Mouse (Mus musculus) urinary bladder, postnatal 14 days (tissue): Measurements from ENCODE around the gene Gm10061.
"Not testable (repeated sequence)": the region's sequence is repeated elsewhere in the genome, so short reads cannot be mapped to it uniquely, and the experiment has no call there.

Source experiments
- DNase-seq: peaks from one replicate; pipeline ENCODE4 v3.0.0; 2021; ENCODE audit warnings: low spot score

Gm10061 gene

DNA sequence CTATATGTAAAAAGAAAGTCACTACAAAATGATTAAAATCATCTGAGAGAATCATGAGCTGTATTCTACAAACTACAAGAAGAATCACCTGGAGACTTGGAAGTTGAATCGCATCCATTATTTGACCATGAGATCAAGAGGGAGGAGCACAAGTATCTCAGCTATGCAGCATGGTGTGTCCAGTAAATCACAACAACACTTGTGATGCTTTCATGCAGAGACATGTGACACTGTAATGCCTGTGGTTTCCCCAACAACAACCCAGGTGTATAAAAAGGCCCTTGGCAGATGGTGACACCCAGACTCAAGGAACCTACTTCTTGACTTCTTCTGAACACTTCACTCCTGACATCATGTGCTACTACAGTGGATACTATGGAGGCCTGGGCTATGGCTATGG lies at the start of gene Gm10061:
TSS of gene Gm10061 (plus strand) at position 301 of the 400 bp plus-strand sequence.
- no peak for DNase-seq

- DNase-seq = no peak
These were observed 10.3 kb upstream of the Gm10061 start, which contains the start of gene Gm6358 for GRCm38 (mm10) chr16:89140551-89140950. Gm6358 (plus strand) TSS chr16:89140851.

DNA sequence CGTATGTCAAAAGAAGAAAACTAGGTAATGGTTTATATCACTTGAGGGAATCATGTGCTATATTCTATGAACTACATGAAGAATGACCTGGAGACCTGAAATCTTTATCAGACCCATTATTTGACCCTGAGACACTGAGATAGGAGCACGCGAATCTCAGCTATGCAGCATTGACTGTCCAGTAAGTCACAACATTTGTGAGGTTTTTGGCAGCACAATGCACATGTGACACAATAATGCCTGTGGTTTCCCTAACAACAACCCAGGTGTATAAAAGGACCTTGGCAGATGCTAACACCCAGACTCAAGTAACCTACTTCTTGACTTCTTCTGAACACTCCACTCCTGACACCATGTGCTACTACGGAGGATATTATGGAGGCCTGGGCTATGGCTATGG lies 6.8 kb downstream of the Gm10061 start, which contains the start of gene Gm9789:
TSS of gene Gm9789 (plus strand) at position 301 of the 400 bp plus-strand sequence.
- DNase-seq = no peak

DNA sequence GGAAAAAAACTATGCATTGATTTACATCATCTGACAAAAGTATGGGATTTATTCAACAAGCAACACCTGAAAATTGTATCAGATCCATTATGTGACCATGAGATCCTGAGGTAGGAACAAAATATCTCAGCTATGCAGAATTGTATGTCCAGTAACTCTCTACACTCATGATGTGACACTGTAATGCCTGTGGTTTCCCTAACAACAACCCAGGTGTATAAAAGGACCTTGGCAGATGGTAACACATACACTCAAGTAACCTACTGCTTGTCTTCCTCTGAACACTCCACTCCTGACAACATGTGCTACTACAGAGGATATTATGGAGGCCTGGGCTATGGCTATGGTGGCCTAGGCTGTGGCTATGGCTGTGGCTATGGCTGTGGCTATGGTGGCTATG lies 18.3 kb downstream of the Gm10061 start, which contains the start of gene Gm7735:
TSS of gene Gm7735 (plus strand) at position 301 of the 400 bp plus-strand sequence.
- DNase-seq = not testable (repeated sequence)

DNA sequence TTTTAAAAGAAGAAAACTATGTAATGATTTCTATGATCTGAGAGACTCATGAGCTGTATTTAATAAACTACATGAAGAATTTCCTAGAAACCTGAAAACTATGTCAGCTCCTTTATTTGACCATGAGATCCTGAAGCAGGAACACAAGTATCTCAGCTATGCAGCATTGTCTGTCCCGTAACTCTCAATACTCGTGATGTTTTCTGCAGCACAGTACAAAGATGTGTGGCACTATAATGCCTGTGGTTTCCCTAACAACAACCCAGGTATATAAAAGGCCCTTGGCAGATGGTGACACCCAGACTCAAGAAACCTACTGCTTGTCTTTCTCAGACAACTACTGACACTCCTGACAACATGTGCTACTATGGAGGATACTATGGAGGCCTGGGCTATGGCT lies 23.5 kb downstream of the Gm10061 start, which contains the start of gene 1110057P08Rik:
TSS of gene 1110057P08Rik (plus strand) at position 301 of the 400 bp plus-strand sequence.
- DNase-seq = no peak

GRCm38 (mm10) chr16:89188621-89189020 lies 37.7 kb downstream of the Gm10061 start:
- DNase-seq = no peak
